Mouse (Mus musculus) MEL (cell line): ENCODE measurements around the gene Gng7. TPM values are rescaled to one million over a fixed set of nuclear protein-coding genes. Genes with fewer than 3 reads are reported as not detected.
A peak's percentile ranks its signal among the peaks of the same experiment; 100 is the strongest.

Experiments used
- DNase-seq: peaks from one replicate; pipeline ENCODE4 v3.0.0; 2011; ENCODE audit warnings: low read depth, low spot score
- H3K27ac ChIP-seq: 2 replicates; pipeline ENCODE4 v1.5.1; 2012; ENCODE audit warnings: low read depth, mild to moderate bottlenecking, control low read depth, low read length, moderate library complexity; ENCODE audit not compliant: control insufficient read depth
- H3K27me3 ChIP-seq, 2 experiments: fragments of 150-350 bp in 1 of 2; sonication (generic) in 1 of 2; 2 replicates each; pipeline ENCODE4 v1.6.1; 2012; ENCODE audit warnings: low read length in 2 of 2, mild to moderate bottlenecking in 2 of 2, improper control_type of control experiment in 1 of 2, moderate library complexity in 1 of 2; ENCODE audit not compliant: insufficient read depth in 2 of 2, control insufficient read depth in 1 of 2
- H3K36me3 ChIP-seq, 2 experiments: 2 replicates each; pipeline ENCODE4 v1.6.1; 2012 to 2014; ENCODE audit warnings: low read length in 2 of 2, improper control_type of control experiment in 1 of 2, inconsistent platforms in 1 of 2, mild to moderate bottlenecking in 1 of 2; ENCODE audit not compliant: insufficient read depth in 2 of 2, control insufficient read depth in 1 of 2
- H3K4me1 ChIP-seq, 2 experiments: fragments of 150-350 bp in 1 of 2; sonication (generic) in 1 of 2; 2 replicates each; pipeline ENCODE4 v1.6.1; 2012; ENCODE audit warnings: low read length in 2 of 2, improper control_type of control experiment in 1 of 2, mild to moderate bottlenecking in 1 of 2; ENCODE audit not compliant: insufficient read depth in 2 of 2, control insufficient read depth in 1 of 2
- H3K4me3 ChIP-seq, 2 experiments: fragments of 150-350 bp in 1 of 2; sonication (generic) in 1 of 2; 2 replicates each; pipeline ENCODE4 v1.5.1; 2012; ENCODE audit warnings: low read depth in 2 of 2, low read length in 2 of 2, mild to moderate bottlenecking in 2 of 2, moderate library complexity in 2 of 2, control low read depth in 1 of 2, improper control_type of control experiment in 1 of 2; ENCODE audit not compliant: control insufficient read depth in 1 of 2, insufficient read depth in 1 of 2
- H3K79me2 ChIP-seq: 2 replicates; pipeline ENCODE4 v1.6.1; 2012; ENCODE audit warnings: mild to moderate bottlenecking, low read length, moderate library complexity; ENCODE audit not compliant: control insufficient read depth, poor library complexity, insufficient read depth
- H3K9ac ChIP-seq: 2 replicates; pipeline ENCODE4 v1.6.1; 2012; ENCODE audit warnings: low read depth, mild to moderate bottlenecking, control low read depth, low read length, moderate library complexity; ENCODE audit not compliant: control insufficient read depth, poor library complexity, severe bottlenecking
- H3K9me3 ChIP-seq: fragments of 150-350 bp; sonication (generic); replicated peaks from 2 replicates; pipeline ENCODE4 v1.6.1; 2012; ENCODE audit warnings: mild to moderate bottlenecking, low read length, improper control_type of control experiment, moderate library complexity; ENCODE audit not compliant: insufficient read depth
- BHLHE40 ChIP-seq: IDR thresholded peaks from 2 replicates; pipeline ENCODE4 v1.6.1; 2012; ENCODE audit warnings: low read depth, mild to moderate bottlenecking, inconsistent platforms, low read length, improper control_type of control experiment, borderline replicate concordance
- CHD1 ChIP-seq: IDR thresholded peaks from 2 replicates; pipeline ENCODE4 v1.6.1; 2012; ENCODE audit warnings: low read depth, mild to moderate bottlenecking, inconsistent platforms, low read length, improper control_type of control experiment
- CHD2 ChIP-seq: IDR thresholded peaks from 2 replicates; pipeline ENCODE4 v1.6.1; 2011; ENCODE audit warnings: low read length, improper control_type of control experiment
- EP300 ChIP-seq, 2 experiments: IDR thresholded peaks; 2 replicates each; pipeline ENCODE4 v1.6.1; 2011; ENCODE audit warnings: improper control_type of control experiment in 2 of 2, low read length in 2 of 2, low read depth in 1 of 2, mild to moderate bottlenecking in 1 of 2
- HCFC1 ChIP-seq: IDR thresholded peaks from 2 replicates; pipeline ENCODE4 v1.6.1; 2012; ENCODE audit warnings: low read depth, mild to moderate bottlenecking, inconsistent platforms, low read length, improper control_type of control experiment, moderate library complexity
- JUND ChIP-seq: IDR thresholded peaks from 2 replicates; pipeline ENCODE4 v1.6.1; 2011; ENCODE audit warnings: low read depth, mild to moderate bottlenecking, improper control_type of control experiment, low read length
- KAT2A ChIP-seq: conservative IDR thresholded peaks from 2 replicates; pipeline ENCODE4 v1.6.1; 2012; ENCODE audit warnings: low read depth, low read length, improper control_type of control experiment, inconsistent platforms
- MEF2A ChIP-seq: IDR thresholded peaks from 2 replicates; pipeline ENCODE4 v1.6.1; 2014; ENCODE audit warnings: low read depth, mild to moderate bottlenecking, inconsistent platforms, low read length, improper control_type of control experiment; ENCODE audit not compliant: poor library complexity, insufficient replicate concordance, severe bottlenecking; ENCODE audit errors: extremely low read depth
- MYC ChIP-seq: IDR thresholded peaks from 2 replicates; pipeline ENCODE4 v1.6.1; 2011; ENCODE audit warnings: low read depth, mild to moderate bottlenecking, low read length, improper control_type of control experiment, moderate library complexity
- NRF1 ChIP-seq: IDR thresholded peaks from 2 replicates; pipeline ENCODE4 v1.6.1; 2014; ENCODE audit warnings: low read depth, mild to moderate bottlenecking, inconsistent platforms, low read length, improper control_type of control experiment, moderate library complexity; ENCODE audit not compliant: poor library complexity, insufficient read depth, severe bottlenecking
- POLR2A ChIP-seq, 2 experiments: IDR thresholded peaks; 2 replicates each; pipeline ENCODE4 v1.6.1; 2011 to 2012; ENCODE audit warnings: low read length in 2 of 2, mild to moderate bottlenecking in 2 of 2, control low read depth in 1 of 2, improper control_type of control experiment in 1 of 2, low read depth in 1 of 2, moderate library complexity in 1 of 2; ENCODE audit not compliant: control insufficient read depth in 1 of 2, insufficient read depth in 1 of 2, poor library complexity in 1 of 2
- POLR2AphosphoS2 ChIP-seq: IDR thresholded peaks from 2 replicates; pipeline ENCODE4 v1.6.1; 2011; ENCODE audit warnings: low read length, improper control_type of control experiment
- POLR2AphosphoS5 ChIP-seq: IDR thresholded peaks from 2 replicates; pipeline ENCODE4 v1.6.1; 2012; ENCODE audit warnings: low read depth, borderline replicate concordance, mild to moderate bottlenecking, inconsistent platforms, low read length, moderate library complexity, mixed read lengths
- RAD21 ChIP-seq: IDR thresholded peaks from 2 replicates; pipeline ENCODE4 v1.6.1; 2011; ENCODE audit warnings: mild to moderate bottlenecking, low read depth, low read length, improper control_type of control experiment
- RCOR1 ChIP-seq: IDR thresholded peaks from 2 replicates; pipeline ENCODE4 v1.6.1; 2012; ENCODE audit warnings: low read depth, mild to moderate bottlenecking, inconsistent platforms, low read length, improper control_type of control experiment
- TBP ChIP-seq: IDR thresholded peaks from 2 replicates; pipeline ENCODE4 v1.8.0; 2011; ENCODE audit warnings: low read depth, low read length, improper control_type of control experiment
- TCF12 ChIP-seq: IDR thresholded peaks from 2 replicates; pipeline ENCODE4 v1.6.1; 2014; ENCODE audit warnings: low read depth, mild to moderate bottlenecking, inconsistent platforms, low read length, improper control_type of control experiment, moderate library complexity
- USF1 ChIP-seq: IDR thresholded peaks from 2 replicates; pipeline ENCODE4 v1.6.1; 2014; ENCODE audit warnings: low read depth, mild to moderate bottlenecking, inconsistent platforms, low read length, improper control_type of control experiment, moderate library complexity
- ZKSCAN1 ChIP-seq: IDR thresholded peaks from 2 replicates; pipeline ENCODE4 v1.6.1; 2012; ENCODE audit warnings: low read depth, mild to moderate bottlenecking, inconsistent platforms, low read length, improper control_type of control experiment, moderate library complexity
- ZNF384 ChIP-seq: IDR thresholded peaks from 2 replicates; pipeline ENCODE4 v1.6.1; 2012; ENCODE audit warnings: low read depth, mild to moderate bottlenecking, inconsistent platforms, low read length, improper control_type of control experiment
- polyA plus RNA-seq, 2 experiments: library from polyadenylated mRNA; stranded (reverse) in 1 of 2; unstranded in 1 of 2; fragments of >175 nt in 1 of 2; fragments of >200 nt in 1 of 2; gene quantifications; 2 replicates each; pipeline versions ENCODE4 v1.2.1 to v1.2.4; 2012; ENCODE audit warnings: low replicate concordance in 2 of 2, low read depth in 1 of 2; ENCODE audit not compliant: insufficient read length in 2 of 2, insufficient read depth in 1 of 2, missing spikeins in 1 of 2
- total RNA-seq: library from RNA; depleted of rRNA; stranded (reverse); fragments of 300-350 nt; gene quantifications from 2 replicates; pipeline ENCODE4 v1.2.3, GENCODE M21; 2012

Gng7 gene
- total and polyA plus RNA-seq, 3 experiments, result 1.3 to 6.2 TPM; not detected in 1

GRCm38 (mm10) chr10:81059603-81060543, 45.1 kb upstream of the Gng7 start, which contains the start of gene Sgta (continued):
- TF ChIP-seq RCOR1 (peak; percentile 91), RAD21 (no peak), POLR2AphosphoS2 (peak; percentile 67; the same call in 1 of the 2 replicates), BHLHE40 (peak; percentile 85; the same call in 1 of the 2 replicates), ZKSCAN1 (no peak), EP300 (IDR thresholded peaks at IDR 0.05; ENCODE audit: low read depth in 1 of 2, low read length in 2 of 2) (no peak; a peak in 1 of 4 replicates), TCF12 (0 out of 2 replicates have a peak, but pooled peaks have one; percentile 1), CHD1 (no peak), POLR2A (IDR thresholded peaks at IDR 0.05; ENCODE audit: control insufficient read depth in 1 of 2, insufficient read depth in 1 of 2, low read depth in 1 of 2, low read length in 2 of 2, poor library complexity in 1 of 2) (peak; percentile 40 to 95; a peak in 3 of 4 replicates), POLR2AphosphoS5 (no peak)

GRCm38 (mm10) chr10:81058896-81059295, 44.2 kb upstream of the Gng7 start:
- Histone ChIP-seq H3K9ac (no peak overlapping the region), H3K9me3 (no peaks in the 10 kb centered on the region), H3K4me3 (peak overlapping the region in 1 of 2 experiments; percentile 79; a peak in 2 of 4 replicates), H3K27me3 (no peaks in the 10 kb centered on the region), H3K4me1 (peaks cover 3 to 8% of the 10 kb centered on the region in 2 experiments; a peak in 2 of 4 replicates), H3K36me3 (peaks cover 0 to 2% of the 10 kb centered on the region in 2 experiments; a peak in 2 of 4 replicates), H3K79me2 (peaks cover 45% of the 10 kb centered on the region), H3K27ac (no peak overlapping the region)
- TF ChIP-seq HCFC1 (no peak), TCF12 (no peak), KAT2A (no peak), JUND (no peak), MYC (no peak), POLR2AphosphoS2 (no peak), USF1 (no peak), CHD2 (no peak), TBP (no peak), ZNF384 (no peak), POLR2A (IDR thresholded peaks at IDR 0.05; ENCODE audit: control insufficient read depth in 1 of 2, insufficient read depth in 1 of 2, low read depth in 1 of 2, low read length in 2 of 2, poor library complexity in 1 of 2) (no peak), NRF1 (no peak), MEF2A (no peak)
- no peak for DNase-seq
